Mouse (Mus musculus) spleen, adult 2 months (tissue): ENCODE measurements around the gene Uvssa. TPM values are rescaled to one million over a fixed set of nuclear protein-coding genes. Genes with fewer than 3 reads are reported as not detected.

Source experiments
- DNase-seq, 2 experiments: peaks; one replicate each; pipeline versions ENCODE4 v3.0.0 to v3.0.0-alpha.2; 2012 to 2021; ENCODE audit warnings: low spot score in 2 of 2, low read depth in 1 of 2
- H3K27ac ChIP-seq: fragments of 200-500 bp; 2 replicates; pipeline ENCODE4 v1.5.1; 2012; ENCODE audit warnings: low read length, inconsistent platforms; ENCODE audit not compliant: insufficient read depth
- H3K27me3 ChIP-seq: fragments of 200-500 bp; 2 replicates; pipeline ENCODE4 v1.6.1; 2012; ENCODE audit warnings: mild to moderate bottlenecking, moderate library complexity, low read length, inconsistent platforms; ENCODE audit not compliant: control insufficient read depth, insufficient read depth
- H3K36me3 ChIP-seq: fragments of 200-500 bp; 2 replicates; pipeline ENCODE4 v1.6.1; 2012; ENCODE audit warnings: mild to moderate bottlenecking, low read length, inconsistent platforms; ENCODE audit not compliant: control insufficient read depth, insufficient read depth
- H3K4me1 ChIP-seq: fragments of 200-500 bp; 2 replicates; pipeline ENCODE4 v1.6.1; 2011; ENCODE audit warnings: inconsistent platforms; ENCODE audit not compliant: control insufficient read depth, insufficient read depth, insufficient read length
- H3K4me3 ChIP-seq: fragments of 200-500 bp; 2 replicates; pipeline ENCODE4 v1.5.1; 2011; ENCODE audit warnings: mild to moderate bottlenecking, inconsistent platforms; ENCODE audit not compliant: insufficient read depth, insufficient read length; ENCODE audit errors: extremely low read depth
- CTCF ChIP-seq: fragments of 200-500 bp; IDR thresholded peaks from 2 replicates; pipeline ENCODE4 v1.5.1; 2011; ENCODE audit warnings: mild to moderate bottlenecking, inconsistent platforms; ENCODE audit not compliant: insufficient read depth, insufficient read length, insufficient replicate concordance; ENCODE audit errors: extremely low read depth
- POLR2A ChIP-seq: fragments of 200-500 bp; IDR thresholded peaks from 2 replicates; pipeline ENCODE4 v1.6.1; 2011; ENCODE audit warnings: low read depth, low read length, inconsistent platforms
- WGBS: fragments of 180-500 bp; shearing (Covaris S2); methylation state at CpG from one replicate; pipeline ENCODE4 v1.1.7; 2018; 5-methylcytosine and 5-hydroxymethylcytosine counted together
- polyA plus RNA-seq: library from polyadenylated mRNA; depleted of rRNA; stranded (reverse); fragments of >200 nt; gene quantifications from 2 replicates; pipeline ENCODE4 v1.2.3, GENCODE M21; 2012

Uvssa gene
- polyA plus RNA-seq, 1 experiment = 4.1 TPM

DNA sequence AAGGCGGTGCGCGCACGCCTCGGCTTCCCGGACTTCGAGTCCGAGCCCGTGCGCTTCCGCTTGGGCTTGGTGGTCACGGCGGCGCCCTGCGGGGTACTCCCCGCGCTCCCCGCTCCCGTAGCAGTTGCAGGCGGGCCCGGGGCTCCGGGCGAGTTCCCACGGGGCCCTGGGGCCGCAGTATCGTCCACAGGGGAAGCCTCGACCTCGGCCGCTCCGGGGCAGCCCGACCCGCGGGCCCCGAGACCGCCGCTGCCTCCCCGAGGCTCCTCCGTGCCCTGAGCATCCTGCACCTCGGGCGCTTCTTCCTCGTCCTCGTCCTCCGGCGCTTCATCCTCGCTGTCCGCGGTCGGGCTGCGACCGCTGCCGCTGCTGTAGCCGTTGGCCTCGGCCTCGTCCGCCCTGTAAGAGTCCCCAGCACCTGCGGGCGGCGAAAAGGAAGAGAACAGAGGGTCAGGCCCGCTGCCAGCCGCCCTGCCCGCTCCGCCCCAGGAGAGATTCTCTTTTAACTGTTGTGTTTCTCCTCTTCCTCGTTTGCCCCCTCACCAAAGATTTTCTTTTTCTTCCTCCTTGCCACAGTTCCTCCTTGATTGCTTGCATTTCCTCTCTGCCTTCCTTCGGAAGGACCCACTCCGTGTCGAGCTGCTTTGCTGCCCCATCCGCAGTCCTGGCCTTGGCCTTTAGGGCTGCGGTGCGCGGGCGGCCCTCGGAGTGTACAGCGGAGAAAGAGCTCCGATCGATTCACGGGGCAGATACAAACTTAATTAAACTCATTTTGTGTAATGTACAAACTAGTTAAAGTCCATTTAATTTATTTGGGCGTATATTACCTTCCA, 53.0 kb downstream of the Uvssa start:
- Histone ChIP-seq H3K4me1 (peaks cover 12% of the 10 kb centered on the region), H3K36me3 (no peaks in the 10 kb centered on the region), H3K4me3 (no peak overlapping the region), H3K27me3 (peaks cover 43% of the 10 kb centered on the region), H3K27ac (no peak overlapping the region)
- no peak for DNase-seq
- TF ChIP-seq CTCF = no peak
- TF ChIP-seq POLR2A = no peak
- 3% methylated on average over 77 of the region's 77 CpGs for WGBS

DNA sequence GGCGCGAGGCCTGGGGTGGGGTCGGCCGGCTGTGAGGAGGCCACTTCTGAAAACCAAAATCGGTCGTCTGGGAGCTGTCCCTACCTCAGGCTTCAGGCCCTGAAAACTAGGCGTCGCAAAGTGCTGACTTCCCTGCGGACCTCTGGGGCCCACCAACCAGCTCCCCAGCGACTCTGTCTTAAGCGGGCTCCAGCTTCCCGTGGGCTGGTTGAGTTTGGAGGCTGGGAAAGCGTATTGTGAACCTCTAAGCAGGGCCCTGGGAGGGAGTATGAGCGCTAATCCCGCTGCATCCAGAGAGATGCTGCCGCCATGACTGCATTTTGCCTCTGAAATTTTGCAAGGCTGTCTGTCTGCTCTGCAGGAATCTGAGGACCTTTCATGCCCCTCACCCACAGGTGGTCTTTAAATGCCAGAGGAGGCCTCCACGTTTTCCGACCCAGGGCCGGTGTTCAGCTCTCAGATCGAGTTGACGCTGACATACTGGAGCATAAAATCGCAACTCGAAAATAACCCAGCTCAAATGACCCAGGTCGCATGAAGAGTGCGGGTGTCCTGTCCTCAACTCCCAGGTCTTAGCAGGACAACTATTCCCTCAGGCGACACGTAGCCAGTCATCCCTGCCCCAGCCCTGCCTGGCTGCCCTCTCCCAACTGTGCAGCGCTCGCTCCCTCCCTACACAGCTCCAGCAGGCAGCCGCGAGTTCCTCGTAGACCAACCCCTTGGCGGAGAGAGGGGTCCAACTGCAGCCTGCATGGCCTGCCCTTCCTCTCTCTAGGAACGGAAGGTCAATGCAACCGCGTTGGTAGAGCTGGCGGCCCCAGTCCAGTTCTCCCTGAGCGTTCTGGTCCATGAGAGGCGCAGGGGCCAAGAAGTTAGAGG, 53.9 kb downstream of the Uvssa start:
- Histone ChIP-seq H3K4me3 (no peak overlapping the region), H3K36me3 (no peaks in the 10 kb centered on the region), H3K4me1 (peaks cover 12% of the 10 kb centered on the region), H3K27me3 (peaks cover 43% of the 10 kb centered on the region), H3K27ac (no peak overlapping the region)
- no peak for DNase-seq
- TF ChIP-seq CTCF (no peak), POLR2A (no peak)
- 4% methylated on average over 39 of the region's 39 CpGs for WGBS

DNA sequence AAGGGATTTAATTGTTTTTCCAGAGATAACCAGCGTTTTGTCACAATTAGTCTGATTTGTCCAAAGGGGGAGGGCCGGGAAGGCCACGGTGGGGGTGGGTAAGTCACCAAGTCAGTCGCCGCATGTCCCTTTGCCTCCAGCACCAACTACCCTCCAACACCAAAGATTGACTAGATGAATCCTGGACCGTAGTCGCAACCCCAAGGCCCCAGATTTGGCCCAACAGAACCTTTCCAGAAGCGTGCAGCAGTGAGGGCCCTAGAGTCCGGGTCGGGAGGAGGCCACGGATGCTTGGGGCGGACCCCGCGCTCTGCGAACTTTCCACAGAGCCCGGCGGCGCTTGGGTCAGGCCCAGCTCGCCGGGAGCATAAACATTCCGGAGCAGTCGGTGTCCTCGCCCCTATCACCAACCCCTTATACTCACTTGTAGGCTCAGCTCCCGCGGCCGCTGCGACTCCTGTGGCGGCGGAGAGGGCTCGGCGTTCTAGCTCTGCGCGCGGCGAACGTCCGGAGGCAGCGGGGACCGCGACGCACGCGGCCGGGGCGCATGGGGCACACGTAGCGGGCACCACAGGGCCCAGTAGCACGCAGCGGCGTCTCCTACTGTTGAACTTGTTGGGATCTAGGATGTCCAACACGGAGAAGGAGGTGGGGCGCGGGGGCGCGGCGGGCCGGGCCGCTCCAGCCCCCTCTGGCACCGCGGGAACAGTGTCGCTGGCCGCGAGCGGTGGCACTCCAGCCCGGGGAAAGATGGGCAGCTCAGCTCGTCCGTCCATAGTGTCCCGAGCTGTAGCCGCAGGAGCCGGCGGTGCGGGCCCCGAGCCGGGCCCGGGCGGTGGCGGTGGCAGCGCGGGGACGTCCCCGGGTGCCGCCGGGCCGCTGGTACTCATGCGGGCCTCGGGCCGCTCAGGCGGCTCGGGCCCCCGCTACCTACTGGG, 55.1 kb downstream of the Uvssa start, which contains the start of gene Nkx1-1:
Nkx1-1 (minus strand) TSS at position 776 of the 938 bp plus-strand sequence.
- no peak for TF ChIP-seq CTCF
- TF ChIP-seq POLR2A = no peak
- H3K4me3 ChIP-seq = no peak within 1 kb of the TSS
- no peak within 1 kb of the TSS for H3K27ac ChIP-seq
- no peaks in the 10 kb centered on the region for H3K36me3 ChIP-seq
- H3K4me1 ChIP-seq = peaks cover 12% of the 10 kb centered on the region
- peaks cover 43% of the 10 kb centered on the region for H3K27me3 ChIP-seq
- DNase-seq = no peak
- 3% methylated on average over 80 of the region's 90 CpGs for WGBS

DNA sequence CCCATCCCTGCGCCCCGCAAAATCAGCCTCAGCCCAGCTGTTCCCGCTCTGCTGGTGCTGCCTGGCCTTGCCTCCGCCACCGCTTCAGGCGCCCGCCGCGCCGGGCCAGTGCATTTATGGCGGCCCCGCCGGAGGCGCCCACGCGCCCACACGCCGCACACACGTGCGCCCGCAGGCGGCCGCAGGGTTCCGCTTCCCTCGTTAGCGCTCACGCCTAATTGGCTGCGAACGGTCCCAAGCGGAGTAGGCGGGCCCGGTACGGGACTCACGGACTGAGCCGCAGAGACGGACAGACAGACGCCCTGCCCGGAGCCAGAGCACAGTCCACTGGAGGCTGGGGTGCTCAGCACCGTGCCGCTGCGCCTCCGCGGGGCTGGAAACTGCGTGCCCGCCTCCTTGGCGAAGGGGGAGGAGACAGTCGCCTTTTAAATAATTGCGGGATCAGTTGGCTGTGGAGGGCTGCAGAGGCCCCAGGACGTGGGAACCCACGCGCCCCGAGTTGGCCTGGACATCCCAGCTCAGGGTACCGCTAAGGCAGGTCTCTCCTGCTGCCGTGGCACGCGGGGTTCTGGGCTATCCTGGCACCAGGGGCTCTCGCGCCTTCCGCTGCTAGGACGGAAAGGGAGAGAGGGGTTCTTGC, 55.9 kb downstream of the Uvssa start:
- 2% methylated on average over 55 of the region's 60 CpGs for WGBS
- Histone ChIP-seq H3K4me3 (no peak overlapping the region), H3K27me3 (peaks cover 43% of the 10 kb centered on the region), H3K36me3 (no peaks in the 10 kb centered on the region), H3K4me1 (peaks cover 12% of the 10 kb centered on the region), H3K27ac (no peak overlapping the region)
- TF ChIP-seq POLR2A (no peak), CTCF (no peak)
- no peak for DNase-seq

DNA sequence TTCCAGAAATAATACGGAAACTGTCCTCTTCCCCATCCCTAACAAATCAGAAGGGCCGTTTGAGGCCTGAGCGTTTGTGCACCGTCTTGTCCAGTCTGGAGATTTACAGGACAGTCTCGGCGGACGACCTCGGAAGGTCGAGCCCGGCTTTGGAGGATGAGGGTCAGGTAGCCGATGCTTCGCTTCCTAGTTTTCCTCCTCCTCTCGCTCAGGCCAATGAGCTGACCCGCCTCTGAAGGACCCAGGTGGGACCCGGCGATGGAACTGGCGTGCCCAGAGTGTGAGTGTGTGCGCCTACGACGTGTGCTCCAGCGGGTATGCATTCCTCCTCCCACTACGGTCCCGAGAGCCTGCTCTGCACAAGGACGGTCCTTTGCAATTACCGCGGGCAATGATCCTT, 56.8 kb downstream of the Uvssa start:
- no peaks in the 10 kb centered on the region for H3K36me3 ChIP-seq
- peaks cover 12% of the 10 kb centered on the region for H3K4me1 ChIP-seq
- peaks cover 41% of the 10 kb centered on the region for H3K27me3 ChIP-seq
- no peak overlapping the region for H3K27ac ChIP-seq
- 9% methylated on average over 26 of the region's 26 CpGs for WGBS
- no peak for DNase-seq
- TF ChIP-seq POLR2A (no peak), CTCF (no peak)
- no peak overlapping the region for H3K4me3 ChIP-seq

DNA sequence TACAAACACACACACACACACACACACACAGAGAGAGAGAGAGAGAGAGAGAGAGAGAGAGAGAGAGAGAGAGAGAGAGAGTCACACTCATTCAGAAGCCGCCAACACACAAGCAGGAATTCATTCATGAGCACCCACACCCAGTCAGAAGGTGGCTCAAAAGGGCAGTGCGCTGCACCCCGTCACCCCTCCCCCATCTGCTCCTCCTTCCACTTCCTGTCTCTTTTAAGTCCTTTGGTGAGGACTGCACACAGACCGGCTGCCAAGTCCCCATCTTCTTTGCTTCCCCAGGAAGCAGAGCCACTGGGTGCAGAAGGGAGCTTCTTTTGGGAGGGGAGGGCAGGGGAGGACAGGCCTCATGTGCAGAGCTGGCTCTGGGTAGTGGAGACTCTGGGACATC, 57.6 kb downstream of the Uvssa start:
- peaks cover 12% of the 10 kb centered on the region for H3K4me1 ChIP-seq
- peaks cover 34% of the 10 kb centered on the region for H3K27me3 ChIP-seq
- DNase-seq = no peak
- H3K4me3 ChIP-seq = no peak overlapping the region
- WGBS = 5% methylated on average over 4 of the region's 4 CpGs
- no peaks in the 10 kb centered on the region for H3K36me3 ChIP-seq
- H3K27ac ChIP-seq = no peak overlapping the region
- TF ChIP-seq POLR2A (no peak), CTCF (no peak)
